Mouse (Mus musculus) forebrain, embryonic 15.5 days (tissue): ENCODE data around the gene Mtmr12. TPM values are rescaled to one million over a fixed set of nuclear protein-coding genes. Genes with fewer than 3 reads are reported as not detected.

Experiments
- ATAC-seq: fragments of 200-750 bp; cut with Nextera tagmentation; replicated peaks from 2 replicates; pipeline ENCODE4 v1.8.0; 2017; ENCODE audit warnings: mild to moderate bottlenecking, moderate TSS enrichment, moderate library complexity
- H3K27ac ChIP-seq: fragments of 300-500 bp; sonication (generic); replicated peaks from 2 replicates; pipeline ENCODE4 v1.5.1; 2015; ENCODE audit warnings: mild to moderate bottlenecking, inconsistent platforms
- H3K27me3 ChIP-seq: fragments of 300-500 bp; sonication (generic); 2 replicates; pipeline ENCODE4 v1.6.1; 2015; ENCODE audit warnings: inconsistent platforms
- H3K36me3 ChIP-seq: fragments of 300-500 bp; sonication (generic); 2 replicates; pipeline ENCODE4 v1.6.1; 2015; ENCODE audit warnings: mild to moderate bottlenecking, inconsistent platforms
- H3K4me1 ChIP-seq: fragments of 300-500 bp; sonication (generic); 2 replicates; pipeline ENCODE4 v1.6.1; 2015; ENCODE audit warnings: inconsistent platforms
- H3K4me2 ChIP-seq: fragments of 300-500 bp; sonication (generic); replicated peaks from 2 replicates; pipeline ENCODE4 v1.6.1; 2015; ENCODE audit warnings: mild to moderate bottlenecking, inconsistent platforms
- H3K4me3 ChIP-seq: fragments of 300-500 bp; sonication (generic); 2 replicates; pipeline ENCODE4 v1.5.1; 2015; ENCODE audit warnings: mild to moderate bottlenecking, inconsistent platforms
- H3K9ac ChIP-seq: fragments of 300-500 bp; sonication (generic); replicated peaks from 2 replicates; pipeline ENCODE4 v1.6.1; 2015; ENCODE audit warnings: mild to moderate bottlenecking, inconsistent platforms
- H3K9me3 ChIP-seq: fragments of 300-500 bp; sonication (generic); 2 replicates; pipeline ENCODE4 v1.6.1; 2016; ENCODE audit warnings: inconsistent platforms
- WGBS: fragments of 180-500 bp; shearing (Covaris S2); methylation state at CpG from one replicate; pipeline ENCODE4 v1.1.7; 2015; ENCODE audit warnings: mixed read lengths; 5-methylcytosine and 5-hydroxymethylcytosine counted together
- polyA plus RNA-seq: library from polyadenylated mRNA; unstranded; fragments of >200 nt; fragmentation: Nextera tagmentation; extraction: Ambion mirVana; gene quantifications from 2 replicates; pipeline ENCODE4 v1.2.1, GENCODE M21; 2015

Gene Mtmr12
- polyA plus RNA-seq, 1 experiment from 2014 or later, result 10.7 TPM

GRCm38 (mm10) chr15:12271340-12271739, 66.5 kb downstream of the Mtmr12 start:
- Histone ChIP-seq H3K27ac (no peak overlapping the region), H3K9ac (no peak overlapping the region), H3K4me3 (no peak overlapping the region), H3K9me3 (no peaks in the 10 kb centered on the region), H3K27me3 (no peaks in the 10 kb centered on the region), H3K4me1 (peaks cover 5% of the 10 kb centered on the region; the same call in 1 of the 2 replicates), H3K4me2 (no peak overlapping the region), H3K36me3 (peaks cover 28% of the 10 kb centered on the region)
- 93% methylated on average over 9 of the region's 9 CpGs for WGBS
- no peak for ATAC-seq

GRCm38 (mm10) chr15:12273325-12274052, 68.7 kb downstream of the Mtmr12 start:
- WGBS, result 84% methylated on average over 12 of the region's 12 CpGs
- H3K36me3 ChIP-seq, result peaks cover 19% of the 10 kb centered on the region
- no peak overlapping the region for H3K4me2 ChIP-seq
- peaks cover 5% of the 10 kb centered on the region; the same call in 1 of the 2 replicates for H3K4me1 ChIP-seq
- no peak overlapping the region for H3K9ac ChIP-seq
- H3K9me3 ChIP-seq, result no peaks in the 10 kb centered on the region
- H3K27ac ChIP-seq, result no peak overlapping the region
- ATAC-seq, result peak; percentile 51; the same call in 1 of the 2 replicates
- no peak overlapping the region for H3K4me3 ChIP-seq
- H3K27me3 ChIP-seq, result no peaks in the 10 kb centered on the region

GRCm38 (mm10) chr15:12274053-12274769, 69.4 kb downstream of the Mtmr12 start:
- no peak overlapping the region for H3K4me2 ChIP-seq
- no peak overlapping the region for H3K27ac ChIP-seq
- 69% methylated on average over 4 of the region's 4 CpGs for WGBS
- no peaks in the 10 kb centered on the region for H3K27me3 ChIP-seq
- no peaks in the 10 kb centered on the region for H3K9me3 ChIP-seq
- peaks cover 17% of the 10 kb centered on the region for H3K36me3 ChIP-seq
- H3K4me1 ChIP-seq, result peaks cover 5% of the 10 kb centered on the region; the same call in 1 of the 2 replicates
- no peak overlapping the region for H3K9ac ChIP-seq
- peak; percentile 66 for ATAC-seq
- H3K4me3 ChIP-seq, result no peak overlapping the region

GRCm38 (mm10) chr15:12275091-12275623, 70.3 kb downstream of the Mtmr12 start:
- peaks cover 9% of the 10 kb centered on the region for H3K36me3 ChIP-seq
- H3K4me3 ChIP-seq, result no peak overlapping the region
- peaks cover 5% of the 10 kb centered on the region; the same call in 1 of the 2 replicates for H3K4me1 ChIP-seq
- H3K27me3 ChIP-seq, result no peaks in the 10 kb centered on the region
- 80% methylated on average over 4 of the region's 4 CpGs for WGBS
- no peak overlapping the region for H3K9ac ChIP-seq
- no peaks in the 10 kb centered on the region for H3K9me3 ChIP-seq
- no peak overlapping the region for H3K27ac ChIP-seq
- no peak for ATAC-seq
- no peak overlapping the region for H3K4me2 ChIP-seq

- H3K9ac ChIP-seq, result no peak overlapping the region
- no peak overlapping the region for H3K4me3 ChIP-seq
- no peaks in the 10 kb centered on the region for H3K9me3 ChIP-seq
- H3K27me3 ChIP-seq, result no peaks in the 10 kb centered on the region
- H3K27ac ChIP-seq, result no peak overlapping the region
- 90% methylated on average over 1 of the region's 1 CpGs for WGBS
- H3K36me3 ChIP-seq, result no peaks in the 10 kb centered on the region
- no peak for ATAC-seq
- H3K4me1 ChIP-seq, result no peaks in the 10 kb centered on the region
- no peak overlapping the region for H3K4me2 ChIP-seq
Measured at GRCm38 (mm10) chr15:12279816-12280215, 75.0 kb downstream of the Mtmr12 start.

GRCm38 (mm10) chr15:12284794-12285534, 80.1 kb downstream of the Mtmr12 start:
- Histone ChIP-seq H3K27ac (no peak overlapping the region), H3K36me3 (no peaks in the 10 kb centered on the region), H3K4me3 (no peak overlapping the region), H3K4me2 (no peak overlapping the region), H3K27me3 (no peaks in the 10 kb centered on the region), H3K9me3 (no peaks in the 10 kb centered on the region), H3K4me1 (no peaks in the 10 kb centered on the region), H3K9ac (no peak overlapping the region)
- ATAC-seq, result no peak
- 80% methylated on average over 6 of the region's 6 CpGs for WGBS

- H3K36me3 ChIP-seq, result no peaks in the 10 kb centered on the region
- H3K9me3 ChIP-seq, result no peaks in the 10 kb centered on the region
- no peak overlapping the region for H3K27ac ChIP-seq
- no peaks in the 10 kb centered on the region for H3K27me3 ChIP-seq
- ATAC-seq, result no peak
- no peak overlapping the region for H3K4me2 ChIP-seq
- H3K4me3 ChIP-seq, result no peak overlapping the region
- no peak overlapping the region for H3K9ac ChIP-seq
- H3K4me1 ChIP-seq, result no peaks in the 10 kb centered on the region
- 93% methylated on average over 5 of the region's 5 CpGs for WGBS
Measured at GRCm38 (mm10) chr15:12285535-12285809, 80.6 kb downstream of the Mtmr12 start.

- Histone ChIP-seq H3K27me3 (no peaks in the 10 kb centered on the region), H3K9me3 (no peaks in the 10 kb centered on the region), H3K9ac (no peak overlapping the region), H3K4me1 (no peaks in the 10 kb centered on the region), H3K4me3 (no peak overlapping the region), H3K4me2 (no peak overlapping the region), H3K27ac (no peak overlapping the region), H3K36me3 (no peaks in the 10 kb centered on the region)
- WGBS, result 90% methylated on average over 7 of the region's 7 CpGs
- ATAC-seq, result no peak
Measured at GRCm38 (mm10) chr15:12290330-12290729, 85.5 kb downstream of the Mtmr12 start.

GRCm38 (mm10) chr15:12291757-12292156, 86.9 kb downstream of the Mtmr12 start:
- ATAC-seq, result no peak
- Histone ChIP-seq H3K4me3 (no peak overlapping the region), H3K9me3 (no peaks in the 10 kb centered on the region), H3K27me3 (no peaks in the 10 kb centered on the region), H3K27ac (no peak overlapping the region), H3K4me2 (no peak overlapping the region), H3K4me1 (no peaks in the 10 kb centered on the region), H3K36me3 (no peaks in the 10 kb centered on the region), H3K9ac (no peak overlapping the region)
- 86% methylated on average over 2 of the region's 2 CpGs for WGBS

GRCm38 (mm10) chr15:12296228-12296627, 91.4 kb downstream of the Mtmr12 start:
- Histone ChIP-seq H3K27me3 (no peaks in the 10 kb centered on the region), H3K9me3 (no peaks in the 10 kb centered on the region), H3K27ac (no peak overlapping the region), H3K4me2 (no peak overlapping the region), H3K36me3 (no peaks in the 10 kb centered on the region), H3K4me1 (no peaks in the 10 kb centered on the region), H3K4me3 (no peak overlapping the region), H3K9ac (no peak overlapping the region)
- WGBS, result 65% methylated on average over 2 of the region's 2 CpGs
- no peak for ATAC-seq

- H3K4me2 ChIP-seq, result no peak overlapping the region
- H3K4me3 ChIP-seq, result no peak overlapping the region
- no peaks in the 10 kb centered on the region for H3K27me3 ChIP-seq
- no peak for ATAC-seq
- H3K36me3 ChIP-seq, result no peaks in the 10 kb centered on the region
- no peaks in the 10 kb centered on the region for H3K9me3 ChIP-seq
- H3K9ac ChIP-seq, result no peak overlapping the region
- no peaks in the 10 kb centered on the region for H3K4me1 ChIP-seq
- WGBS, result 86% methylated on average over 7 of the region's 7 CpGs
- no peak overlapping the region for H3K27ac ChIP-seq
Measured at GRCm38 (mm10) chr15:12298231-12298737, 93.5 kb downstream of the Mtmr12 start.

- Histone ChIP-seq H3K9ac (no peak overlapping the region), H3K4me2 (no peak overlapping the region), H3K4me3 (no peak overlapping the region), H3K36me3 (no peaks in the 10 kb centered on the region), H3K9me3 (no peaks in the 10 kb centered on the region), H3K27ac (no peak overlapping the region), H3K27me3 (no peaks in the 10 kb centered on the region), H3K4me1 (no peaks in the 10 kb centered on the region)
- no peak for ATAC-seq
- 80% methylated on average over 5 of the region's 6 CpGs for WGBS
Measured at GRCm38 (mm10) chr15:12301771-12302170, 96.9 kb downstream of the Mtmr12 start.
